Mouse (Mus musculus): ENCODE data around the gene Srrm4. TPM values are rescaled to one million over a fixed set of nuclear protein-coding genes. Genes with fewer than 3 reads are reported as not detected.
A peak's percentile ranks its signal among the peaks of the same experiment; 100 is the strongest.

The Srrm4 gene
- polyA plus RNA-seq (2015; fragmentation: Nextera tagmentation; extraction: Ambion mirVana) = 32.7 and 34.4 TPM in 2 replicates

DNA sequence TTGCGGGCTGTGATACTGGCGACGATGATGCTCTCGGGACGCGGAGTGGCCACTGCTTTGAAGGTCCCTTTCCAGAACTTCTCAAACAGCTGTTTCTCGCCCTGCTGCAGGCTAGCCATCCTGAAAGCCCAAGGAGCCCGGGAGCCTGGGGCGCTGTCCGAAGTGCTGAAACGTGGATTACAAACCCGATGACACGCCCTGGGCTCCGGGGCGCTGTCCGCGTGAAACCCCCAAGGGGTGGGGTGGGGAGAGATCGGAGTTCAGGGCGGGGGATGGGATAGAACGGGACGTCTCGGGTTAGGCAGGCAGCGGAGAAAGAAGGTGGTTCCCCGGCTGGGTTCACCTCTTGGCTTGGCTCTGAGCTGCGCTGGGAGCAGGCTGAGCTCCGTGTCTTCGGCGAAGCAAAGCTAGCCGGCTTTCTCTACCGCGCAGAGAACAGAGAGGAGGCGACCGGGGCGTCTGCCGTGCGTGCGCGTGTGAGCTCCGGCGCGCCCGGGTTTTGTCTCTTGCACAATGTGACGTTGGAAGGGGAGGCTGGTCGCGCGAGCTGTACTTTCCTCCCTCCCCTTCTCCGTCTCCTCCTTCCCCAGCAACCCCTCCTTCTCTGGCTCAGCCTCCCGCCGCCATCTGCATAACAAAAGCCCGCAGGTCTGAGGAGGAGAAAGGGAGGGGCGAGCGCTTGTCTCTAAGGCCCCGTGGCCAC lies at the start of gene Srrm4:
Srrm4 (minus strand) TSS at position 472 of the 703 bp plus-strand sequence.
- H3K36me3 ChIP-seq = no peaks in the 10 kb centered on the region
- no peaks in the 10 kb centered on the region for H3K9me3 ChIP-seq
- H3K27ac ChIP-seq (replicated peaks) = peak within 1 kb of the TSS; percentile 98
- H3K9ac ChIP-seq (replicated peaks) = peak within 1 kb of the TSS; percentile 84
- peak within 1 kb of the TSS; percentile 91 for H3K4me2 ChIP-seq (replicated peaks)
- H3K4me3 ChIP-seq = peak within 1 kb of the TSS; percentile 77
- peak; percentile 91 for ATAC-seq (replicated peaks)
- WGBS = 1% methylated on average over 52 of the region's 53 CpGs
- peaks cover 48% of the 10 kb centered on the region for H3K4me1 ChIP-seq
- H3K27me3 ChIP-seq = no peaks in the 10 kb centered on the region

- Histone ChIP-seq H3K36me3 (no peaks in the 10 kb centered on the region), H3K4me1 (peaks cover 34% of the 10 kb centered on the region), H3K9ac (replicated peaks) (peak overlapping the region; percentile 84; the same call in 1 of the 2 replicates), H3K9me3 (no peaks in the 10 kb centered on the region), H3K4me3 (peak overlapping the region; percentile 77), H3K4me2 (replicated peaks) (peak overlapping the region; percentile 91), H3K27me3 (no peaks in the 10 kb centered on the region), H3K27ac (replicated peaks) (peak overlapping the region; percentile 98)
- ATAC-seq (replicated peaks) = peak; percentile 59
- under 1% methylated on average over 12 of the region's 12 CpGs for WGBS
Measured at GRCm38 (mm10) chr5:116592801-116593430, 1.3 kb upstream of the Srrm4 start.

DNA sequence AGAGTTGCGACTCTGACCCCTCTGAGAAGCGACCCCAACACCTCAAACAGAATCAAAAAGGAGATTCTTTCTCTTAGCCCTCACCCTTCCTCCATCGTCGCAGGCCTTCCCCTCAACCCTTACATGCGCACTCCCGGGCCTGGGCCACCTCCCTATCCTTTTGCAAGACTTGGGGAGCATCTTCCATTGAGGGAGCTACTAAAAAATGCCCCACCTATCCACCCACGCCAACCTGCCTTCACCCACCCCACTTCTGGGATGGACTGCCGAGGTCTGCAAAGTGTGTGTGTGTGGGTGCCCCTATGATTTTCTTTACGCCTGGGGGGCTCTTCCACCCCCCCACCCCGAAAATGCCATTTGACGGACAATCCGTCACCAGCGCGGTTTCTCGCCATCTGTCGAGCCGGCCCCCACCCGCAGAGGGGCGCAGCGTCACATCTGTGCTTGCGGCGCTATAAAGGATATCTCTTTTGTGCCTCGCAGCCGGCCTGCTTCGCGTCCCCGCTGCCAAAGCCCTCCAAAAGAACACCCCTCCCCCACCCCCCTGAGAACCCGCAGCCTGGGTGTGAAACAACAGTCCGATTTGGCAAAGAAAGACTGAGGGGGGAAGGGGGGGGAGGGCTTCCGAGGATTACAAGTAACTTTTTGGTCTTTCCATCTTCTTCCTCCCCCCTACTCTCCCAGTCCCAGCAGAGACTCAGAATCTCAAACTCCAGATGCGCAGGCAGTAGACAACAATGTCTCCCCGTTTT lies 608 bp upstream of the Srrm4 start:
- H3K36me3 ChIP-seq = no peaks in the 10 kb centered on the region
- peak; percentile 66 for ATAC-seq (replicated peaks)
- peak overlapping the region; percentile 84 for H3K9ac ChIP-seq (replicated peaks)
- H3K4me1 ChIP-seq = peaks cover 41% of the 10 kb centered on the region
- peak overlapping the region; percentile 98 for H3K27ac ChIP-seq (replicated peaks)
- H3K9me3 ChIP-seq = no peaks in the 10 kb centered on the region
- peak overlapping the region; percentile 91 for H3K4me2 ChIP-seq (replicated peaks)
- peak overlapping the region; percentile 77 for H3K4me3 ChIP-seq
- under 1% methylated on average over 32 of the region's 32 CpGs for WGBS
- no peaks in the 10 kb centered on the region for H3K27me3 ChIP-seq

DNA sequence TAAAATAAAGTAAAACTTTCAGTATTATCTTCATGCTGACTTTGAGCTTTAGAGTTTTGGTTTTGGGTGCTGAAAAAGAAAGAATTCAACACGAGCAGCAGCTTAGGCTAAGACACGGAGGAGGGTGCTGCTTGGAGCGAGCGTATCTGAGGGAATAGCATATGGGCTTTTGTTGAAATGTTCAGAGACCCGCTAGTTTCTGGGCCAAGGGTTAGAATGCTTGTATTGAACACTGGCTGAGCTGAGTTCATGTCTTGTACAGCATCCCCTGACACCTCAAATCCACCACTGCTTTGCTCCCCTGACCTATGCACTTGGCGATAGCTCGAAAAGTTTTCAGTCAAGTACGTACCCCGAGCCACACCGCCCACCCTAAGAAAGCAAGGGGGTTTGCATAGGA lies 919 bp downstream of the Srrm4 start:
- no peaks in the 10 kb centered on the region for H3K36me3 ChIP-seq
- peak overlapping the region; percentile 84 for H3K9ac ChIP-seq (replicated peaks)
- H3K9me3 ChIP-seq = no peaks in the 10 kb centered on the region
- WGBS = under 1% methylated on average over 10 of the region's 10 CpGs
- peak overlapping the region; percentile 98 for H3K27ac ChIP-seq (replicated peaks)
- peaks cover 55% of the 10 kb centered on the region for H3K4me1 ChIP-seq
- peak overlapping the region; percentile 77 for H3K4me3 ChIP-seq
- H3K27me3 ChIP-seq = no peaks in the 10 kb centered on the region
- H3K4me2 ChIP-seq (replicated peaks) = peak overlapping the region; percentile 91
- ATAC-seq (replicated peaks) = no peak

DNA sequence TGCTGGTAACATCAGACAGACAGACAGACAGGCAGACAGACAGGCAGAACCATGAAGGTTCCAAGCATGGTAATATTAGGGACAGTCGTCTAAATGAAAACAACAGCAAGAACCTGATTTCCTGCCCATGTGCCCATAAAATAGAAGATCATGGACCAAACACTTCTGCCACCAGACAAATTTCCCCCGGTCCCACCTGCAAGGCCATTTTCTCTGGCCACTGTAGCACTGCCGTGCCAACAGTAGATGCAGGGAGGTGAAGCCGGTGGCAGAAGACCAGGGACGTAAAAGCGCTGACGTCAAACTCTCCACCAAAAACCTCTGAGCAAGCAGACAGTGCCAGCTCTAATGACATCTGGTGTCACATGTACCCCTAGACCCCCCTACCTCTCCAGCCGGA lies 2.0 kb downstream of the Srrm4 start:
- Histone ChIP-seq H3K4me1 (peaks cover 66% of the 10 kb centered on the region), H3K4me3 (peak overlapping the region; percentile 77), H3K9me3 (no peaks in the 10 kb centered on the region), H3K36me3 (no peaks in the 10 kb centered on the region; the same call in 1 of the 2 replicates), H3K27ac (replicated peaks) (peak overlapping the region; percentile 98), H3K27me3 (no peaks in the 10 kb centered on the region), H3K4me2 (replicated peaks) (peak overlapping the region; percentile 91), H3K9ac (replicated peaks) (peak overlapping the region; percentile 84)
- WGBS = 38% methylated on average over 8 of the region's 8 CpGs
- no peak for ATAC-seq (replicated peaks)

GRCm38 (mm10) chr5:116588836-116589235 lies 2.8 kb downstream of the Srrm4 start:
- Histone ChIP-seq H3K9ac (replicated peaks) (peak overlapping the region; percentile 84), H3K4me1 (peaks cover 74% of the 10 kb centered on the region), H3K27me3 (no peaks in the 10 kb centered on the region), H3K27ac (replicated peaks) (peak overlapping the region; percentile 6; the same call in 1 of the 2 replicates), H3K4me3 (peak overlapping the region; percentile 77), H3K9me3 (no peaks in the 10 kb centered on the region), H3K36me3 (no peaks in the 10 kb centered on the region; the same call in 1 of the 2 replicates), H3K4me2 (replicated peaks) (peak overlapping the region; percentile 91)
- ATAC-seq (replicated peaks) = no peak
- 47% methylated on average over 10 of the region's 10 CpGs for WGBS

DNA sequence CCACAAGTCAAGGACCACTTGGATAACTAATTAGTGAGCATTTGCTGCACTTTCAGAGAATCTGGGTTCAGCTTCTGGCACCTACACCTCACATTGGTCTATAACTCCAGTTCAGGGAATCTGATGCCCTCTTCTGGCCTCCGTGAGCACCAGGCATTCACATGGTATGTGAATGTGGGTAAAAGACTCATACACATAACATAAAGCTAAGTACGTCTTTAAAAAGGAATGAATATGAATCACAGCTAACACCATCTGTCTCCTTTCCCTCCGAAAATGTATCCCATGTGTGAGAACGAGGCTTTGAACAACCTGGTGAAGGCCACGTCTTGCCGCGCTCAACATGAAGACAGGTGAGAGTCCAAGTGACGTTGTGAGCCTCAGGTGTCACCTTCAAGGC lies 12.1 kb downstream of the Srrm4 start:
- WGBS = 72% methylated on average over 8 of the region's 8 CpGs
- ATAC-seq (replicated peaks) = no peak
- H3K27ac ChIP-seq (replicated peaks) = peak overlapping the region; percentile 59; the same call in 1 of the 2 replicates

GRCm38 (mm10) chr5:116577082-116577481 lies 14.5 kb downstream of the Srrm4 start:
- no peak for ATAC-seq (replicated peaks)

More for the DNA sequence above, 12.1 kb downstream of the Srrm4 start:
- Histone ChIP-seq H3K9ac (replicated peaks) (no peak overlapping the region), H3K4me3 (no peak overlapping the region), H3K36me3 (peaks cover 16% of the 10 kb centered on the region), H3K4me1 (peaks cover 30% of the 10 kb centered on the region), H3K9me3 (no peaks in the 10 kb centered on the region), H3K4me2 (replicated peaks) (no peak overlapping the region), H3K27me3 (no peaks in the 10 kb centered on the region)

DNA sequence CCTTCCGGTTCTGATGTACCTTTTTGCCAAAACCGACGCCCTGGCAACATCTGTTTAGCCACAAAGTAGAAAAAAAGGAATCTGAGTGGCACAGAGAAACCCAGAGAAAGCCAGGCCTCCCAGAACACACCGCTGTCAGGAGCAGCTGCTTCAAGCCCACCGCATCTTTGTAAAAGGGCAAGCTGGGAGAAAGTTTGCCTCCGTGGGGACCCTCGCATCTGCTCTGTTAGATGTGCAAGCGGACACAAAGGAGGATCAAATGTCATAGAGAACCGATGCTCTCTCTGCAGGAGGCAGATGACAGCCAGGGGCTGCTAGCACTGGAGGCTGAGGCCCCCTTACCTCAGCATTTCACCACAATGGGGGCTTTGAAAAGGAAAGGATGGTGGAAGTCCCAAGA lies 18.3 kb downstream of the Srrm4 start:
- Histone ChIP-seq H3K27me3 (no peaks in the 10 kb centered on the region), H3K4me1 (peaks cover 62% of the 10 kb centered on the region), H3K9me3 (no peaks in the 10 kb centered on the region), H3K36me3 (peaks cover 9% of the 10 kb centered on the region), H3K4me2 (replicated peaks) (no peak overlapping the region), H3K9ac (replicated peaks) (no peak overlapping the region), H3K4me3 (no peak overlapping the region), H3K27ac (replicated peaks) (peak overlapping the region; percentile 36; the same call in 1 of the 2 replicates)
- WGBS = 19% methylated on average over 9 of the region's 9 CpGs
- ATAC-seq (replicated peaks) = no peak

More at GRCm38 (mm10) chr5:116577082-116577481, 14.5 kb downstream of the Srrm4 start:
- H3K27me3 ChIP-seq = no peaks in the 10 kb centered on the region
- peaks cover 39% of the 10 kb centered on the region for H3K4me1 ChIP-seq
- WGBS = 83% methylated on average over 5 of the region's 5 CpGs
- no peaks in the 10 kb centered on the region for H3K9me3 ChIP-seq
- H3K27ac ChIP-seq (replicated peaks) = no peak overlapping the region
- H3K4me2 ChIP-seq (replicated peaks) = no peak overlapping the region
- no peak overlapping the region for H3K4me3 ChIP-seq
- no peak overlapping the region for H3K9ac ChIP-seq (replicated peaks)
- peaks cover 16% of the 10 kb centered on the region for H3K36me3 ChIP-seq

- Histone ChIP-seq H3K9me3 (no peaks in the 10 kb centered on the region), H3K36me3 (no peaks in the 10 kb centered on the region), H3K4me3 (no peak overlapping the region), H3K27me3 (no peaks in the 10 kb centered on the region), H3K4me1 (peaks cover 69% of the 10 kb centered on the region), H3K9ac (replicated peaks) (no peak overlapping the region), H3K27ac (replicated peaks) (peak overlapping the region; percentile 87; the same call in 1 of the 2 replicates), H3K4me2 (replicated peaks) (no peak overlapping the region)
- ATAC-seq (replicated peaks) = no peak
- WGBS = 68% methylated on average over 1 of the region's 5 CpGs
Measured at GRCm38 (mm10) chr5:116571936-116572335, 19.7 kb downstream of the Srrm4 start.

DNA sequence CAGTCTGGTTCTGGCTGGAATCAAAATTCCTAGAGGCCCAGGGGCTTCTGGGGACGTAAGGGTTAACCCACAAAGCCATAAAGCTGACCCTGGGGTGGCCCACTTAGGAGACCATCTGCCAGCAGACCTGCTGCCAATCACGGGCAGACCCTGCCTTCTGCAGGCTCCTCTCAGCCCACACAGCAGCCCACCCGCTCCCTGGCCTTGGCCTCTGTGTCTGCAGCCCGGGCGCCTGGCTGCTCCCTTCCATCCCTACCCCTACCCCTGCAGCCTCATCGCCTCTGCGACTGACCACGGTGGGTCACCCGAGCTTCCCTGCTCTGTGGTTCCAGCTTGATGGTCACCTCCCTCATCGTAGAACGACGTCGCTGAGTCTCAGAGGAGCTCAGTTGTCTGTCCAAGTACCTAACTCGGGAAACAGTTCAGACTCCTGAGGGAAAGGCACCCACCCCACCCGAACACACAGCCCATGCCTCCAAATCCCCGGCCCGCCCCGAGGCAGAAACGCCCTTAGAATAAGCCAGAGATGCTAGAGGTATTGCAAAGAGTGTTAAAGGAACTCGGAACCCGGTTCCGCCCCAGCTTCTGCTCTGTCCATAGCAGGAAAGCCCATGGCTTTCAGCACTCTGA lies 20.3 kb downstream of the Srrm4 start:
- 20% methylated on average over 22 of the region's 22 CpGs for WGBS

More for the DNA sequence above, 20.3 kb downstream of the Srrm4 start:
- Histone ChIP-seq H3K4me2 (replicated peaks) (peak overlapping the region; percentile 9; the same call in 1 of the 2 replicates), H3K4me3 (no peak overlapping the region), H3K9ac (replicated peaks) (peak overlapping the region; percentile 18; the same call in 1 of the 2 replicates), H3K27ac (replicated peaks) (peak overlapping the region; percentile 87), H3K4me1 (peaks cover 75% of the 10 kb centered on the region), H3K9me3 (no peaks in the 10 kb centered on the region), H3K36me3 (no peaks in the 10 kb centered on the region), H3K27me3 (no peaks in the 10 kb centered on the region)
- ATAC-seq (replicated peaks) = peak; percentile 31; the same call in 1 of the 2 replicates
